Mouse (Mus musculus): ENCODE data around the gene Dusp28. TPM values are rescaled to one million over a fixed set of nuclear protein-coding genes. Genes with fewer than 3 reads are reported as not detected.

The Dusp28 gene
- 9.9 and 12.1 TPM in 2 replicates for polyA plus RNA-seq (2014; fragmentation: Nextera tagmentation; extraction: Ambion mirVana)

- under 1% methylated on average over 81 of the region's 81 CpGs for WGBS
- peak within 1 kb of the TSS; percentile 81 for H3K27ac ChIP-seq (ENCODE audit: low read depth)
These were observed at the start of gene Dusp28 for GRCm38 (mm10) chr1:92906779-92907631. Gene Dusp28, plus strand, starts transcription at chr1:92906981.

GRCm38 (mm10) chr1:92861503-92861902 lies 45.3 kb upstream of the Dusp28 start:
- Histone ChIP-seq H3K27me3 (replicated peaks; ENCODE audit: control insufficient read depth, insufficient read depth, low read length) (no peaks in the 10 kb centered on the region; the same call in 1 of the 2 replicates), H3K36me3 (ENCODE audit: control insufficient read depth, insufficient read depth, low read length) (peaks cover 38% of the 10 kb centered on the region), H3K4me1 (replicated peaks; ENCODE audit: control insufficient read depth, insufficient read depth, low read length) (no peaks in the 10 kb centered on the region), H3K9me3 (ENCODE audit: control insufficient read depth, low read length) (no peaks in the 10 kb centered on the region), H3K4me2 (ENCODE audit: low read length) (no peak overlapping the region), H3K9ac (ENCODE audit: low read length) (no peak overlapping the region), H3K4me3 (ENCODE audit: low read depth, low read length) (no peak overlapping the region), H3K27ac (ENCODE audit: low read depth) (no peak overlapping the region)
- 78% methylated on average over 6 of the region's 6 CpGs for WGBS
- no peak for DNase-seq (ENCODE audit: low spot score)
- no peak for ATAC-seq (replicated peaks; ENCODE audit: low FRiP score, low TSS enrichment, low read depth)

More at GRCm38 (mm10) chr1:92906779-92907631, at the start of gene Dusp28:
- DNase-seq (ENCODE audit: low spot score) (peak; percentile 90), ATAC-seq (replicated peaks; ENCODE audit: low FRiP score, low TSS enrichment, low read depth) (peak; percentile 91)
- H3K4me1 ChIP-seq (replicated peaks; ENCODE audit: control insufficient read depth, insufficient read depth, low read length) = peaks cover 23% of the 10 kb centered on the region
- peak within 1 kb of the TSS; percentile 86 for H3K4me3 ChIP-seq (ENCODE audit: low read depth, low read length)
- no peaks in the 10 kb centered on the region for H3K27me3 ChIP-seq (replicated peaks; ENCODE audit: control insufficient read depth, insufficient read depth, low read length)
- H3K36me3 ChIP-seq (ENCODE audit: control insufficient read depth, insufficient read depth, low read length) = no peaks in the 10 kb centered on the region
- peak within 1 kb of the TSS; percentile 69 for H3K4me2 ChIP-seq (ENCODE audit: low read length)
- peak within 1 kb of the TSS; percentile 63 for H3K9ac ChIP-seq (ENCODE audit: low read length)
- H3K9me3 ChIP-seq (ENCODE audit: control insufficient read depth, low read length) = no peaks in the 10 kb centered on the region

- Histone ChIP-seq H3K9ac (ENCODE audit: low read length) (no peak overlapping the region), H3K4me1 (replicated peaks; ENCODE audit: control insufficient read depth, insufficient read depth, low read length) (no peaks in the 10 kb centered on the region), H3K4me3 (ENCODE audit: low read depth, low read length) (no peak overlapping the region), H3K9me3 (ENCODE audit: control insufficient read depth, low read length) (no peaks in the 10 kb centered on the region), H3K27me3 (replicated peaks; ENCODE audit: control insufficient read depth, insufficient read depth, low read length) (no peaks in the 10 kb centered on the region; the same call in 1 of the 2 replicates), H3K27ac (ENCODE audit: low read depth) (no peak overlapping the region), H3K36me3 (ENCODE audit: control insufficient read depth, insufficient read depth, low read length) (peaks cover 20% of the 10 kb centered on the region), H3K4me2 (ENCODE audit: low read length) (no peak overlapping the region)
- no peak for DNase-seq (ENCODE audit: low spot score)
- no peak for ATAC-seq (replicated peaks; ENCODE audit: low FRiP score, low TSS enrichment, low read depth)
- WGBS = 86% methylated on average over 4 of the region's 4 CpGs
These were observed 43.5 kb upstream of the Dusp28 start for GRCm38 (mm10) chr1:92863268-92863667.

- Histone ChIP-seq H3K9ac (ENCODE audit: low read length) (no peak overlapping the region), H3K4me3 (ENCODE audit: low read depth, low read length) (no peak overlapping the region), H3K27me3 (replicated peaks; ENCODE audit: control insufficient read depth, insufficient read depth, low read length) (no peaks in the 10 kb centered on the region; the same call in 1 of the 2 replicates), H3K36me3 (ENCODE audit: control insufficient read depth, insufficient read depth, low read length) (no peaks in the 10 kb centered on the region), H3K4me2 (ENCODE audit: low read length) (no peak overlapping the region), H3K9me3 (ENCODE audit: control insufficient read depth, low read length) (no peaks in the 10 kb centered on the region), H3K4me1 (replicated peaks; ENCODE audit: control insufficient read depth, insufficient read depth, low read length) (no peaks in the 10 kb centered on the region), H3K27ac (ENCODE audit: low read depth) (no peak overlapping the region)
- DNase-seq (ENCODE audit: low spot score) (no peak), ATAC-seq (replicated peaks; ENCODE audit: low FRiP score, low TSS enrichment, low read depth) (no peak)
- WGBS = 63% methylated on average over 2 of the region's 2 CpGs
These were observed 40.6 kb upstream of the Dusp28 start for GRCm38 (mm10) chr1:92866170-92866569.

- H3K9me3 ChIP-seq (ENCODE audit: control insufficient read depth, low read length) = no peaks in the 10 kb centered on the region
- 83% methylated on average over 2 of the region's 2 CpGs for WGBS
- ATAC-seq (replicated peaks; ENCODE audit: low FRiP score, low TSS enrichment, low read depth) (no peak), DNase-seq (ENCODE audit: low spot score) (no peak)
- no peak overlapping the region for H3K4me2 ChIP-seq (ENCODE audit: low read length)
- no peaks in the 10 kb centered on the region; the same call in 1 of the 2 replicates for H3K27me3 ChIP-seq (replicated peaks; ENCODE audit: control insufficient read depth, insufficient read depth, low read length)
- no peak overlapping the region for H3K27ac ChIP-seq (ENCODE audit: low read depth)
- no peak overlapping the region for H3K9ac ChIP-seq (ENCODE audit: low read length)
- no peaks in the 10 kb centered on the region for H3K36me3 ChIP-seq (ENCODE audit: control insufficient read depth, insufficient read depth, low read length)
- no peak overlapping the region for H3K4me3 ChIP-seq (ENCODE audit: low read depth, low read length)
- no peaks in the 10 kb centered on the region for H3K4me1 ChIP-seq (replicated peaks; ENCODE audit: control insufficient read depth, insufficient read depth, low read length)
These were observed 36.8 kb upstream of the Dusp28 start for GRCm38 (mm10) chr1:92869985-92870384.

- H3K4me3 ChIP-seq (ENCODE audit: low read depth, low read length) = no peak overlapping the region
- no peaks in the 10 kb centered on the region for H3K27me3 ChIP-seq (replicated peaks; ENCODE audit: control insufficient read depth, insufficient read depth, low read length)
These were observed 34.1 kb upstream of the Dusp28 start for GRCm38 (mm10) chr1:92872666-92873065.

GRCm38 (mm10) chr1:92874011-92874410 lies 32.8 kb upstream of the Dusp28 start:
- DNase-seq (ENCODE audit: low spot score) (no peak), ATAC-seq (replicated peaks; ENCODE audit: low FRiP score, low TSS enrichment, low read depth) (no peak)
- Histone ChIP-seq H3K4me3 (ENCODE audit: low read depth, low read length) (no peak overlapping the region), H3K36me3 (ENCODE audit: control insufficient read depth, insufficient read depth, low read length) (no peaks in the 10 kb centered on the region), H3K27ac (ENCODE audit: low read depth) (no peak overlapping the region), H3K4me1 (replicated peaks; ENCODE audit: control insufficient read depth, insufficient read depth, low read length) (no peaks in the 10 kb centered on the region), H3K4me2 (ENCODE audit: low read length) (no peak overlapping the region), H3K9me3 (ENCODE audit: control insufficient read depth, low read length) (no peaks in the 10 kb centered on the region), H3K9ac (ENCODE audit: low read length) (no peak overlapping the region), H3K27me3 (replicated peaks; ENCODE audit: control insufficient read depth, insufficient read depth, low read length) (no peaks in the 10 kb centered on the region)
- WGBS = 83% methylated on average over 3 of the region's 3 CpGs

More at GRCm38 (mm10) chr1:92872666-92873065, 34.1 kb upstream of the Dusp28 start:
- Histone ChIP-seq H3K4me2 (ENCODE audit: low read length) (no peak overlapping the region), H3K4me1 (replicated peaks; ENCODE audit: control insufficient read depth, insufficient read depth, low read length) (no peaks in the 10 kb centered on the region), H3K27ac (ENCODE audit: low read depth) (no peak overlapping the region), H3K36me3 (ENCODE audit: control insufficient read depth, insufficient read depth, low read length) (no peaks in the 10 kb centered on the region), H3K9ac (ENCODE audit: low read length) (no peak overlapping the region), H3K9me3 (ENCODE audit: control insufficient read depth, low read length) (no peaks in the 10 kb centered on the region)
- ATAC-seq (replicated peaks; ENCODE audit: low FRiP score, low TSS enrichment, low read depth) = no peak
- DNase-seq (ENCODE audit: low spot score) = no peak
- 80% methylated on average over 7 of the region's 7 CpGs for WGBS

GRCm38 (mm10) chr1:92875360-92876111 lies 31.2 kb upstream of the Dusp28 start:
- Histone ChIP-seq H3K4me3 (ENCODE audit: low read depth, low read length) (no peak overlapping the region), H3K4me2 (ENCODE audit: low read length) (no peak overlapping the region), H3K36me3 (ENCODE audit: control insufficient read depth, insufficient read depth, low read length) (no peaks in the 10 kb centered on the region), H3K27me3 (replicated peaks; ENCODE audit: control insufficient read depth, insufficient read depth, low read length) (no peaks in the 10 kb centered on the region), H3K9me3 (ENCODE audit: control insufficient read depth, low read length) (no peaks in the 10 kb centered on the region), H3K27ac (ENCODE audit: low read depth) (no peak overlapping the region), H3K9ac (ENCODE audit: low read length) (no peak overlapping the region), H3K4me1 (replicated peaks; ENCODE audit: control insufficient read depth, insufficient read depth, low read length) (no peaks in the 10 kb centered on the region)
- no peak for ATAC-seq (replicated peaks; ENCODE audit: low FRiP score, low TSS enrichment, low read depth)
- 77% methylated on average over 8 of the region's 8 CpGs for whole genome bisulfite sequencing
- no peak for DNase-seq (ENCODE audit: low spot score)

Measured in intestine, embryonic 14.5 days (tissue).